Mouse (Mus musculus) hindbrain, embryonic 12.5 days (tissue): ENCODE data around the gene Chuk. TPM values are rescaled to one million over a fixed set of nuclear protein-coding genes. Genes with fewer than 3 reads are reported as not detected.
"Not testable (repeated sequence)": the region's sequence is repeated elsewhere in the genome, so short reads cannot be mapped to it uniquely, and the experiment has no call there.

ENCODE experiments used
- ATAC-seq: fragments of 200-750 bp; cut with Nextera tagmentation; 2 replicates; pipeline ENCODE4 v1.8.0; 2017; ENCODE audit warnings: moderate TSS enrichment; ENCODE audit not compliant: low FRiP score
- H3K27ac ChIP-seq: fragments of 300-500 bp; sonication (generic); 2 replicates; pipeline ENCODE4 v1.5.1; 2016; ENCODE audit warnings: mild to moderate bottlenecking
- H3K27me3 ChIP-seq: fragments of 300-500 bp; sonication (generic); 2 replicates; pipeline ENCODE4 v1.6.1; 2016; ENCODE audit warnings: mild to moderate bottlenecking
- H3K36me3 ChIP-seq: fragments of 300-500 bp; sonication (generic); 2 replicates; pipeline ENCODE4 v1.6.1; 2016; ENCODE audit warnings: mild to moderate bottlenecking
- H3K4me1 ChIP-seq: fragments of 300-500 bp; sonication (generic); 2 replicates; pipeline ENCODE4 v1.6.1; 2016
- H3K4me2 ChIP-seq: fragments of 300-500 bp; sonication (generic); replicated peaks from 2 replicates; pipeline ENCODE4 v1.6.1; 2016; ENCODE audit warnings: mild to moderate bottlenecking
- H3K4me3 ChIP-seq: fragments of 300-500 bp; sonication (generic); 2 replicates; pipeline ENCODE4 v1.5.1; 2016; ENCODE audit warnings: mild to moderate bottlenecking
- H3K9ac ChIP-seq: fragments of 300-500 bp; sonication (generic); 2 replicates; pipeline ENCODE4 v1.6.1; 2016; ENCODE audit warnings: mild to moderate bottlenecking, moderate library complexity
- H3K9me3 ChIP-seq: fragments of 300-500 bp; sonication (generic); replicated peaks from 2 replicates; pipeline ENCODE4 v1.6.1; 2016; ENCODE audit warnings: mild to moderate bottlenecking
- WGBS: fragments of 180-500 bp; shearing (Covaris S2); methylation state at CpG from one replicate; pipeline ENCODE4 v1.1.7; 2016; 5-methylcytosine and 5-hydroxymethylcytosine counted together
- polyA plus RNA-seq: library from polyadenylated mRNA; unstranded; fragments of >200 nt; fragmentation: Nextera tagmentation; extraction: Ambion mirVana; gene quantifications from 2 replicates; pipeline ENCODE4 v1.2.1, GENCODE M21; 2016

Chuk gene
- polyA plus RNA-seq, 1 experiment from 2014 or later = 64.8 TPM

DNA sequence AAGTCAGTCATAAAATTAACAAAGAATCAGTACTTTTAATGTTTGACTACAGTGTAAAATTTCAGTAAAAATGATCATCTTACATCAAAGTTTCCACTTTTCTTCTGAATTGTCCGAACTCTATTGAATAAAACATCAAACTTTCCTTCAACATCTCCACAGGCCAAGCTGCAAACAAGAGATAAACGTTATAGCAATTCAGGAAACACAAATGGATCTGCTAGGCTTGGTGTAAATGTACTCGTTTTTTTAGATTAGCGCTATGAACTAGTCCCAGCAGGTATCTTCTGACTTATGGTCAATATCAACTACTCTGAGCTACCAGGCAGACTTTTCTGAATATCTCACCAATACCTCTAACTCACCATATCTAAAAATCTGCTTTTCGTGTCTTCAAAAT is 25.6 kb upstream of the Chuk start:
- Histone ChIP-seq H3K9ac (no peak overlapping the region), H3K4me1 (peaks cover 7% of the 10 kb centered on the region), H3K36me3 (peaks cover 36% of the 10 kb centered on the region), H3K4me2 (no peak overlapping the region), H3K4me3 (no peak overlapping the region), H3K27ac (no peak overlapping the region), H3K27me3 (no peaks in the 10 kb centered on the region), H3K9me3 (no peaks in the 10 kb centered on the region)
- 94% methylated on average over 5 of the region's 5 CpGs for WGBS
- no peak for ATAC-seq

DNA sequence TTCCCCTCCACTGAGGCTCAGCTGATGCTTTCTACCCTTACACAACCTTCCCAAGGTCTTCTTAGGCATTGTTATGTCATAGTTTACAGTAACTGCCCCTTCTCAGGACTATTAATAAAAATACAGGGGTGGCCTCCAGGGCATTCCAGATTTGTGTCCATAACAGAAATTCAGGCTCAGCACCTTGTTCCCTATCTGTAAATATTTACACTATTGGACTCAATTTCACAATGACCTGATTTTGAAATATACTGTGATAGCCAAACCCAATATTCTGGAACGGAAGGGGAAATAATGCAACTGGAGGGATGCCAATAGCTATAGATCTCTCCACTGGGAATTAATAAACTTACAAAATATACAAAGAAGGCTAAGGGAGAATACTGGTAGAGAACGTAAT is 21.3 kb upstream of the Chuk start:
- no peak overlapping the region for H3K27ac ChIP-seq
- no peaks in the 10 kb centered on the region for H3K9me3 ChIP-seq
- H3K9ac ChIP-seq = no peak overlapping the region
- WGBS = 90% methylated on average over 2 of the region's 2 CpGs
- no peak overlapping the region for H3K4me3 ChIP-seq
- ATAC-seq = no peak
- no peaks in the 10 kb centered on the region for H3K27me3 ChIP-seq
- peaks cover 70% of the 10 kb centered on the region for H3K36me3 ChIP-seq
- H3K4me1 ChIP-seq = no peaks in the 10 kb centered on the region
- H3K4me2 ChIP-seq = no peak overlapping the region

DNA sequence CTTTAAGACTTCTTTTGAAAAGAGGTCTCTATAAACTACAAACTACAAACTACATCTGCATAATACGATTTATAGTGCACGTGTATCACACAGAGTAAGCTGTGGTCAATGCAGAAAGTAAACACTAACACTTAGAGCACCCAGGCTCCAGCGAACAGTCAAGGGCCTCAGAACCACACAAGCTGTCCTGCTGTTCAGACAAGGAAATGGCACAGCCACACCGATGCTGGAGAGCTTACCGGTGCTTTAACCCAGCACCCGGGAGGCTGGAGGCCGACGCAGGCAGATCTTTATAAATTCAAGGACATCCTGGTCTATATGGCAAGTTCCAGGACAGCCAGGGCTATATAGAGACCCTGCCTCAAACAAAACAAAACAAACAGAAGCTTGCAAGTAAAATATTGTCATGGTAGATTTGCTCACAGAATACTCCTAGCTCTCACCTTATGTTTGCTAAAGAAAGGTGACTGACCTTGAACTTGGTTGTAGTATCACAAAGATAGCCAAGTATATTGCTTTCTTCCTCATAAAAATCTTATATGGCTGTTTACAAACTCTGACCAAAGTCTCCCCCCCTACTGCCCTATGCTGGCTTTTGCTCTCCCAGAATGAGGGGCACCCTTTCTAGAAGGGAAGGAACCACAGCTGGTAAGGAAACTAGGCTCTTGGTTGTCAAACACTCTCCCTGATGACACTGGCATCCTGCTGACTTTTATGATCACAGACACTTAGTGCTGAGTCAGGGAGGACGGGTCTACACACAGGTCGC is 20.6 kb upstream of the Chuk start:
- Histone ChIP-seq H3K4me2 (no peak overlapping the region), H3K27me3 (no peaks in the 10 kb centered on the region), H3K9me3 (no peaks in the 10 kb centered on the region), H3K36me3 (peaks cover 76% of the 10 kb centered on the region), H3K4me3 (no peak overlapping the region), H3K9ac (no peak overlapping the region), H3K4me1 (no peaks in the 10 kb centered on the region), H3K27ac (no peak overlapping the region)
- no peak for ATAC-seq
- WGBS = 93% methylated on average over 10 of the region's 10 CpGs

DNA sequence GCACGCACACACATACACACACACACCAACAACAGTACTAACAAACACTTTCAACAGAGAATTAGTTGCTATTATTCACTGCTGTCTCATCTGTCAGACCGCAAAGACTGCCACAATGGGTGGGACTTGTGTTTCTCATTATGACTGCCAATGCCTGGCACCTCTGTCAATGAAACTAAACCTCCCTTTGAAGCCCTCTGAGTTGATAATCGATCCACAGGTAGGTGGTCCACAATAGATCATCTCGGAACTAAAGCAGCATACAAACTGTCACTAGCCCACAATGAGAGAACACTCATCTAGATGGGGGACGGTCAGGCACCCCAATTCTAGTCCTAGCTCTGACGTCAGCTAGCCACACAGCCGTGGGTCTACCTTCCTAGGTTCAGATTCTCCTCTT is 13.9 kb upstream of the Chuk start:
- Histone ChIP-seq H3K36me3 (peaks cover 84% of the 10 kb centered on the region), H3K9me3 (no peaks in the 10 kb centered on the region), H3K4me1 (no peaks in the 10 kb centered on the region), H3K27ac (no peak overlapping the region), H3K4me3 (no peak overlapping the region), H3K27me3 (no peaks in the 10 kb centered on the region), H3K9ac (no peak overlapping the region), H3K4me2 (no peak overlapping the region)
- 91% methylated on average over 7 of the region's 7 CpGs for WGBS
- no peak for ATAC-seq

- 93% methylated on average over 9 of the region's 9 CpGs for WGBS
- not testable (repeated sequence) for H3K4me1 ChIP-seq, ATAC-seq, H3K9me3 ChIP-seq, H3K27me3 ChIP-seq, H3K9ac ChIP-seq, H3K4me3 ChIP-seq, H3K4me2 ChIP-seq, H3K27ac ChIP-seq
- H3K36me3 ChIP-seq = peaks cover 87% of the 10 kb centered on the region
Measured at GRCm38 (mm10) chr19:44120686-44121085, 13.4 kb upstream of the Chuk start.

DNA sequence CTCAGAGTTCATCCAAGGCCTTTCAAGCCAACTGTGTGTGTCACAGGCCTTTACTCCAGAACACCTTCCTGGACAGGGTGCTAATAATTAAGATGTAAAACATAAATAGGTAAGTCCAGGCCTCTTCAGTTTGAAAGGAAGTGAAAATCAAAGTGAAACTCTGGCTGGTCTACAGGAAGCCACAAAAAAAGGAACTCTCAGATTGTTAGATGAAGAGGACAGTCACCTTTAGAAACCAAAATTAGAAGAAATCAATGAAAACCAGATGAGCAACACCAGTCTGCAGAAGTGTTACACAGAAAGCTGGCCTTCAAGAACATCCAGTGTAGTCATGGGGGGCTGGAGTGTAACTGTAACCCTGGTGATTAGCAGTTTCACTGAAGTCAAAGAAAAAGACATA is 10.5 kb upstream of the Chuk start:
- no peak for ATAC-seq
- Histone ChIP-seq H3K9me3 (no peaks in the 10 kb centered on the region), H3K36me3 (peaks cover 79% of the 10 kb centered on the region), H3K27me3 (no peaks in the 10 kb centered on the region), H3K4me1 (no peaks in the 10 kb centered on the region), H3K9ac (no peak overlapping the region), H3K4me2 (no peak overlapping the region), H3K4me3 (no peak overlapping the region), H3K27ac (no peak overlapping the region)

DNA sequence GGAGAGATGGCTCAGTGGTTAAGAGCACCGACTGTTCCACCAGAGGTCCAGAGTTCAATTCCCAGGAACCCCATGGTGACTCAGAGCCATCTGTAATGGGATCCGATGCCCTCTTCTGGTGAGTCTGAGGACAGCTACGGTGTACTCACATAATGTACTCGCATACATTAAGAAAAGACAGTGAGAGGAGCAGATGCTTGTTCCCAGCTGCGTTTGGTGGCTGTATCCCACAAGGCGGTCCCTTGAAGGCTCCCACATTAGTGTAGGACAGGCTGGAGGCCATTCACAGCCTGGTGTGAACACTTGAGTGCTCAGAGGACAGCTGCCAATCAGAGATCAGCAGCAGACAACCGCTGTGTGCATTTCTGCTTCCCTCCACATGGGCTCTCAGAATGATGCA is 4.4 kb upstream of the Chuk start:
- peaks cover 58% of the 10 kb centered on the region for H3K36me3 ChIP-seq
- no peak overlapping the region for H3K4me3 ChIP-seq
- H3K27me3 ChIP-seq = no peaks in the 10 kb centered on the region
- no peak overlapping the region for H3K27ac ChIP-seq
- no peak overlapping the region for H3K4me2 ChIP-seq
- H3K9me3 ChIP-seq = no peaks in the 10 kb centered on the region
- H3K4me1 ChIP-seq = peaks cover 6% of the 10 kb centered on the region
- ATAC-seq = no peak
- WGBS = 56% methylated on average over 7 of the region's 7 CpGs
- H3K9ac ChIP-seq = no peak overlapping the region

DNA sequence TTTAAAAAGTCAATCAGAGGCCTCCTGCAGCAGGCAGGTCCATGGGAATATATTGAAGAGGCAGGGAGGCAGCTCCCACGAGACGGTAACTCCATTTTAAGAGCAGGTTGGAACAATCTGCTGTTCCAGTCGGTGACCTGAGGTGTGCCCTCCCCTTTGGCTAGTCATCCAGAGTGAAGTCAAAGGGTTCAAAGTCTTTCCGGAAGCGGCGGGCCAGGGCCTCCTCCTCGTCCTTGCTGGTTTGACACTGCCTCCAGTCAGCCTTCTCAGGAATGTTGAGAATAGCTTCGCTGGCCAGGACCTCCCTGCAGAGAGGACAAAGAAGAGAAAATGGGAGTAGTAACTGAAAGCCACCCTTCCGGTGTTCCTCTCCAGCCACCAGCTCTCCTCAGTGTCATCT is 3.1 kb upstream of the Chuk start:
- Histone ChIP-seq H3K36me3 (peaks cover 47% of the 10 kb centered on the region), H3K27me3 (no peaks in the 10 kb centered on the region), H3K4me2 (no peak overlapping the region), H3K9me3 (no peaks in the 10 kb centered on the region), H3K9ac (no peak overlapping the region), H3K4me1 (peaks cover 18% of the 10 kb centered on the region), H3K4me3 (no peak overlapping the region), H3K27ac (no peak overlapping the region)
- 88% methylated on average over 9 of the region's 9 CpGs for WGBS
- ATAC-seq = no peak

- peaks cover 41% of the 10 kb centered on the region for H3K36me3 ChIP-seq
- peaks cover 21% of the 10 kb centered on the region for H3K4me1 ChIP-seq
- ATAC-seq = no peak
- H3K4me3 ChIP-seq = no peak overlapping the region
- H3K27me3 ChIP-seq = no peaks in the 10 kb centered on the region
- no peaks in the 10 kb centered on the region for H3K9me3 ChIP-seq
- H3K4me2 ChIP-seq = no peak overlapping the region
- no peak overlapping the region for H3K9ac ChIP-seq
- H3K27ac ChIP-seq = no peak overlapping the region
Measured at GRCm38 (mm10) chr19:44108996-44109395, 1.7 kb upstream of the Chuk start.

- H3K9ac ChIP-seq = peak overlapping the region; percentile 96
- peaks cover 21% of the 10 kb centered on the region for H3K4me1 ChIP-seq
- H3K27ac ChIP-seq = peak overlapping the region; percentile 44; the same call in 1 of the 2 replicates
- 29% methylated on average over 22 of the region's 22 CpGs for WGBS
- H3K9me3 ChIP-seq = no peaks in the 10 kb centered on the region
- peak; percentile 73 for ATAC-seq
- peak overlapping the region; percentile 78 for H3K4me2 ChIP-seq
- no peaks in the 10 kb centered on the region for H3K27me3 ChIP-seq
- peaks cover 30% of the 10 kb centered on the region for H3K36me3 ChIP-seq
- H3K4me3 ChIP-seq = peak overlapping the region; percentile 88
Measured at GRCm38 (mm10) chr19:44107661-44108521, 611 bp upstream of the Chuk start.

- ATAC-seq = no peak
- Histone ChIP-seq H3K4me1 (peaks cover 21% of the 10 kb centered on the region), H3K4me3 (no peak overlapping the region), H3K9me3 (no peaks in the 10 kb centered on the region), H3K27ac (no peak overlapping the region), H3K9ac (no peak overlapping the region), H3K4me2 (no peak overlapping the region), H3K36me3 (peaks cover 12% of the 10 kb centered on the region), H3K27me3 (no peaks in the 10 kb centered on the region)
- WGBS = 91% methylated on average over 1 of the region's 1 CpGs
Measured at GRCm38 (mm10) chr19:44104393-44104792, 2.9 kb downstream of the Chuk start.

GRCm38 (mm10) chr19:44103001-44103400 is 4.3 kb downstream of the Chuk start:
- H3K9ac ChIP-seq = no peak overlapping the region
- peaks cover 12% of the 10 kb centered on the region for H3K36me3 ChIP-seq
- ATAC-seq = no peak
- H3K9me3 ChIP-seq = no peaks in the 10 kb centered on the region
- no peak overlapping the region for H3K4me2 ChIP-seq
- no peak overlapping the region for H3K4me3 ChIP-seq
- peaks cover 19% of the 10 kb centered on the region for H3K4me1 ChIP-seq
- H3K27ac ChIP-seq = no peak overlapping the region
- WGBS = 96% methylated on average over 3 of the region's 3 CpGs
- H3K27me3 ChIP-seq = no peaks in the 10 kb centered on the region

DNA sequence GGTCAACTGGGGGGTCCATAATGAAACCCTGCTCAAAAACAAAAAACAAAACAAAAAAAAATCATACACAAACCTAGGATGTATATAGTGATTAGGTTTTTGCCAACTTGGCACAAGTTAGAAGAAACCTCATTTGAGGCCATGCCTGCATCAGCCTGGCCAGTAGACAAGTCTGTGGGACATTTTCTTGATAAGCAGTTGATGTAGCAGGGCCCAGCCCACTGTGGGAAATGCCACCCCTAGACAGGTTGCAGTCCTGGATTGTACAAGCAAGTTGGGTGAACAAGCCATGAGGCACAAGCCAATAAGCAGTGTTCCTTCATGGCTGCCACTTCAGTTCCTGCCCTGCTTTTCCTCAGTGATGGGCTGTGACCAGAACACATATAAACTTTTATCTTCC is 6.4 kb downstream of the Chuk start:
- H3K9me3 ChIP-seq = no peaks in the 10 kb centered on the region
- peaks cover 25% of the 10 kb centered on the region for H3K36me3 ChIP-seq
- H3K9ac ChIP-seq = no peak overlapping the region
- no peaks in the 10 kb centered on the region for H3K27me3 ChIP-seq
- no peak for ATAC-seq
- H3K4me1 ChIP-seq = peaks cover 7% of the 10 kb centered on the region
- no peak overlapping the region for H3K4me3 ChIP-seq
- H3K27ac ChIP-seq = no peak overlapping the region
- no peak overlapping the region for H3K4me2 ChIP-seq
